Mouse (Mus musculus) lung, embryonic 15.5 days (tissue): ENCODE measurements around the gene Lrrfip2. TPM values are rescaled to one million over a fixed set of nuclear protein-coding genes. Genes with fewer than 3 reads are reported as not detected.

ENCODE experiments used
- ATAC-seq: fragments of 200-750 bp; cut with Nextera tagmentation; 2 replicates; pipeline ENCODE4 v1.8.0; 2017; ENCODE audit warnings: moderate number of reproducible peaks, borderline replicate concordance; ENCODE audit not compliant: low FRiP score, low TSS enrichment; ENCODE audit errors: extremely low read depth
- H3K27ac ChIP-seq: fragments of 300-500 bp; sonication (generic); 2 replicates; pipeline ENCODE4 v1.5.1; 2015; ENCODE audit warnings: moderate library complexity, mild to moderate bottlenecking, inconsistent platforms
- H3K27me3 ChIP-seq: fragments of 300-500 bp; sonication (generic); 2 replicates; pipeline ENCODE4 v1.6.1; 2015; ENCODE audit warnings: inconsistent platforms
- H3K36me3 ChIP-seq: fragments of 300-500 bp; sonication (generic); 2 replicates; pipeline ENCODE4 v1.6.1; 2015; ENCODE audit warnings: inconsistent platforms
- H3K4me1 ChIP-seq: fragments of 300-500 bp; sonication (generic); 2 replicates; pipeline ENCODE4 v1.6.1; 2015; ENCODE audit warnings: inconsistent platforms
- H3K4me2 ChIP-seq: fragments of 300-500 bp; sonication (generic); 2 replicates; pipeline ENCODE4 v1.6.1; 2015; ENCODE audit warnings: inconsistent platforms, mild to moderate bottlenecking, moderate library complexity
- H3K4me3 ChIP-seq: fragments of 300-500 bp; sonication (generic); 2 replicates; pipeline ENCODE4 v1.5.1; 2015; ENCODE audit warnings: mild to moderate bottlenecking, inconsistent platforms
- H3K9ac ChIP-seq: fragments of 300-500 bp; sonication (generic); 2 replicates; pipeline ENCODE4 v1.6.1; 2015; ENCODE audit warnings: inconsistent platforms
- H3K9me3 ChIP-seq: fragments of 300-500 bp; sonication (generic); 2 replicates; pipeline ENCODE4 v1.6.1; 2016; ENCODE audit warnings: inconsistent platforms
- WGBS: fragments of 180-500 bp; shearing (Covaris S2); methylation state at CpG from one replicate; pipeline ENCODE4 v1.1.7; 2015; 5-methylcytosine and 5-hydroxymethylcytosine counted together
- polyA plus RNA-seq: library from polyadenylated mRNA; unstranded; fragments of >200 nt; fragmentation: Nextera tagmentation; extraction: Ambion mirVana; gene quantifications from 2 replicates; pipeline ENCODE4 v1.2.1, GENCODE M21; 2015

Gene Lrrfip2
- polyA plus RNA-seq, 1 experiment from 2014 or later, result 46.1 TPM

DNA sequence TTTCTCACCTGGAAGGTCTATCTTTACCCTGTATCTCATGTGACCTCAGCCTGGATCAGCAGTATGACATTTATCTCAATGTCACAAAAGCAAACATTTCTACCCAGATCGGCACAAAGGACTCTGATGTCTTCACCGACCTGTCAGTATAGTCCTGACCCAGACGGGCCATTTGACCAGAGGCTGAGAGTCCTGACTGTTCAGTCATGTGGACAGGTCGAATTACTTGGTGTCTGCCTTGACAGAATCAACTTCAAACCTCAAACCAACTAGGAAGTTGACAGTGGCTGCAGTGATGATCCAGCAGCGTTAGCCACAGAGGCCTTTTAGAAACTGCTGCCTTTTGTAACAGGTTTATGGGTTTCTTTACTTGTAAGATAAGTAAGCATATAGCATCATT lies 56.7 kb downstream of the Lrrfip2 start:
- Histone ChIP-seq H3K4me1 (no peaks in the 10 kb centered on the region), H3K4me3 (no peak overlapping the region), H3K9ac (no peak overlapping the region), H3K36me3 (no peaks in the 10 kb centered on the region), H3K4me2 (no peak overlapping the region), H3K27ac (no peak overlapping the region), H3K27me3 (no peaks in the 10 kb centered on the region), H3K9me3 (no peaks in the 10 kb centered on the region)
- 26% methylated on average over 5 of the region's 5 CpGs for WGBS
- ATAC-seq, result no peak

DNA sequence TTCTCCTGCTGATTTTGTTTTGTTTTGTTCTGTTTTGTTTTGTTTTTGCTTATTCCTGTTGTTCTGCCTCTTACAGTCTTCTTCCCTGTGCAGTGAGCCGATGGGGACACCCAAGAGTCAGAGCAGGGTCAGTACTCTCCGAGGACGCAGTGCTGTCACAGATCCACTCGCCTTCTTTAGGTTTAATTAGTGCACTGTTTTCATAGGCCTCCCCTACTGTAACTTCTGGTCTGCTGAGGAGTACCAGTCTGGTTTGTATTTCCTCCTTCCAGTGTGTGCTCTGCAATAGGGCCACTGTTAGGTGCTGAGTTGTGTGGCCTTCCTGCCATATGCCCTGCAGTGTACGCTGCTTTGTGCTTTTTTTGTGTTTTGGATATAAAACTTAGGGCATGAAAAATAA lies 61.6 kb downstream of the Lrrfip2 start:
- ATAC-seq, result no peak
- H3K27ac ChIP-seq, result no peak overlapping the region
- H3K9me3 ChIP-seq, result no peaks in the 10 kb centered on the region
- no peaks in the 10 kb centered on the region for H3K27me3 ChIP-seq
- H3K4me3 ChIP-seq, result no peak overlapping the region
- 77% methylated on average over 5 of the region's 5 CpGs for WGBS
- no peaks in the 10 kb centered on the region for H3K36me3 ChIP-seq
- no peak overlapping the region for H3K9ac ChIP-seq
- no peak overlapping the region for H3K4me2 ChIP-seq
- no peaks in the 10 kb centered on the region for H3K4me1 ChIP-seq

DNA sequence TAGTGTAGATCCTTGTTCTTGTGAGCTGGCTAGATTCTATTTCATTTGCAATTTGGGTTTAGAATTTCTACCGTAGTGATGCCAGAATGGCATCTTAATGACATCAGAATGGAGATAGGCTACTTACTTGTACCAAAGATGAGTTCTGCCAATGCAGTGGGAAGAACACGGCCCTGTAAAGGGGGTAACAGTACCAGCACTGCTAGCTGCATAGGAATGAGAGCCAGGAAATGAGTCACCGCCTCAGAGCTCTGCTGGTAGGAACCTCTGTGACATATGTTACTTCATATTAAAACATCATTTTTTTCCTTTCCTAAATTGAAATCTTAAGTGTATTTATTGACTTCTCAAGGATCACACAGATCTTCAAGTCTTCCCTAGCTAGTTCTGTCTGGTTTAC lies 64.8 kb downstream of the Lrrfip2 start:
- Histone ChIP-seq H3K27ac (no peak overlapping the region), H3K9ac (no peak overlapping the region), H3K4me1 (no peaks in the 10 kb centered on the region), H3K9me3 (no peaks in the 10 kb centered on the region), H3K36me3 (no peaks in the 10 kb centered on the region), H3K4me2 (no peak overlapping the region), H3K27me3 (no peaks in the 10 kb centered on the region), H3K4me3 (no peak overlapping the region)
- ATAC-seq, result no peak
- 59% methylated on average over 3 of the region's 3 CpGs for WGBS

DNA sequence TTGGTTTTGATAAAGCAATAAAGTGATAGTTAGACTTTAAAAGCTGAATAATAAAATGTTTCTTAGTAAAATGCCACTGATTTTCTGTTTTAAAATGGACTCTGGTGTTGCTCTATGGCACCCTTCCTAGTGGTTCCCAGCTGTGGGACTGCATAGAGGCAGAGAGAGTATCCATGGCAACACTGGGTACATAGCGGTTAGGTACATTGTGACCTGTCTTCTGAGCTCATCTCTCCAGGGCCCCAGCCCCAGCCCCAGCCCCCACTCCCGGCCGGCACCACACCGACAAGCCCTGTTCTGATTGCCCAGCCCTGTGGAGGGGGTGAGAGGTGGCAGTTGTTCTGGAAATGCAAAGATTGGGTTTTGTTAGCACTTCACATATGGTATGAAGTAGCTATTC lies 67.5 kb downstream of the Lrrfip2 start:
- WGBS, result 65% methylated on average over 4 of the region's 4 CpGs
- no peaks in the 10 kb centered on the region for H3K4me1 ChIP-seq

DNA sequence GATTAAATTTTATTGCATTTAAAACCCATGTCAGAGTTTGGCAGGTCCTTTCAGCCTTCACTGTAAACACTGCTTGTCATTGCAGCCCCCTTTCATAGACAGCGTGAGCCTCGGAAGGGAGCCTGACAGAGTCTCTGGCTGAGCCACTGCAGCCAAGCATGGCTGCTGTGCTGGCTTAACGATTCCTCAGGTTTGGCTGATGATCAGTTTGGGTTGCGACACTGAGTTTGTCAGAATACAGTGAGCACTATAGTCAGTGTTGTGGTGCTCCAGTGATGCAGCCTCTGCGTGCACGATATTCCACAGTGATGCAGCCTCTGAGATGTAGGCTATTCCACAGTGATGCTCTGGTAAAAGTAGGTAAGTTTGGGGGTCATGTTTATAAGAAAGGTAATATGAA lies 69.5 kb downstream of the Lrrfip2 start:
- Histone ChIP-seq H3K27ac (no peak overlapping the region), H3K4me3 (no peak overlapping the region), H3K36me3 (peaks cover 14% of the 10 kb centered on the region), H3K9ac (no peak overlapping the region), H3K27me3 (no peaks in the 10 kb centered on the region), H3K9me3 (no peaks in the 10 kb centered on the region), H3K4me2 (no peak overlapping the region), H3K4me1 (no peaks in the 10 kb centered on the region)
- ATAC-seq, result no peak
- 76% methylated on average over 6 of the region's 6 CpGs for WGBS

More for the DNA sequence above, 67.5 kb downstream of the Lrrfip2 start:
- H3K9me3 ChIP-seq, result no peaks in the 10 kb centered on the region
- no peak overlapping the region for H3K4me3 ChIP-seq
- H3K36me3 ChIP-seq, result peaks cover 11% of the 10 kb centered on the region
- no peak overlapping the region for H3K4me2 ChIP-seq
- ATAC-seq, result no peak
- H3K27me3 ChIP-seq, result no peaks in the 10 kb centered on the region
- H3K27ac ChIP-seq, result no peak overlapping the region
- no peak overlapping the region for H3K9ac ChIP-seq

DNA sequence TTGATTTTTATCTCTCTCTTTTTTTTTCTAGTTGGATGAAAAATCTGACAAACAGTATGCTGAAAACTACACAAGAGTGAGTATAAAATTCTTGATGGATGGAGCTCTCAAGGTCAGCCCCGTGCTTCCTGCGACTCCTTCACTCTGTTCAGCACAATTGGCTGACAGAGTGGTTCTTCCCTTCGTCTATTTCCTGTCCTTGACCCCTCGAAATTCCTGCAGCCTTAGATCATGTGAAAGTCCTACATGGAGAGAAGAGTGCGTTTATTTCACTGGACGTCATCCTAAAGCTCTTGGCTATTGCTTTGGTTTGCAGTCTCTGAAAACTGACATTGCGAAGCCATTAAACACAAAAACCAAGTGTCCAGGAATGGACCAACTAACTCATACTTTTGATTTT lies 71.3 kb downstream of the Lrrfip2 start:
- 51% methylated on average over 7 of the region's 7 CpGs for whole genome bisulfite sequencing
- peaks cover 14% of the 10 kb centered on the region for H3K36me3 ChIP-seq

DNA sequence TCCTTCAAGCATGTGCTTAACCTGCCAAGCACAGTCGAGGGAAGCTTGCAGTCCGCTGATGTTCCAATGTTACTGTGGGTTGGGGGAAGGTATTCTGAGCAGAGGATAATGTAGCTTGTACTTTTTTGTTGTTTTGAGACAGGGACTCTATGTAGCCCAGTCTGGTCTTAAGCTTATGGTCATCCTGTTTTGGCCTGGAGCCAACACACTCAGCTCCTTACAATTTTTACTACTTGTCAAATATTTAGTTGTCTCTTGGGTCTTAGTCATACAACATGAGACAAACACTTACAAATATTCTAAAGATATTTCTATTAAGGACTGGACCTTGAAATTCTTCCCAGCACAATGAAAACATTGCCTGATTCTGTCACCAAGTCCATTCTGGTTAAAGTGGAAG lies 75.8 kb downstream of the Lrrfip2 start:
- H3K36me3 ChIP-seq, result peaks cover 14% of the 10 kb centered on the region
- no peak for ATAC-seq
- no peaks in the 10 kb centered on the region for H3K9me3 ChIP-seq
- no peak overlapping the region for H3K4me2 ChIP-seq
- no peaks in the 10 kb centered on the region for H3K27me3 ChIP-seq
- H3K27ac ChIP-seq, result no peak overlapping the region
- no peak overlapping the region for H3K9ac ChIP-seq
- WGBS, result 71% methylated on average over 2 of the region's 2 CpGs
- H3K4me1 ChIP-seq, result peaks cover 4% of the 10 kb centered on the region; the same call in 1 of the 2 replicates
- no peak overlapping the region for H3K4me3 ChIP-seq

More for the DNA sequence above, 71.3 kb downstream of the Lrrfip2 start:
- H3K27me3 ChIP-seq, result no peaks in the 10 kb centered on the region
- ATAC-seq, result no peak
- H3K4me1 ChIP-seq, result no peaks in the 10 kb centered on the region
- no peak overlapping the region for H3K27ac ChIP-seq
- no peaks in the 10 kb centered on the region for H3K9me3 ChIP-seq
- no peak overlapping the region for H3K4me2 ChIP-seq
- H3K9ac ChIP-seq, result no peak overlapping the region
- no peak overlapping the region for H3K4me3 ChIP-seq

DNA sequence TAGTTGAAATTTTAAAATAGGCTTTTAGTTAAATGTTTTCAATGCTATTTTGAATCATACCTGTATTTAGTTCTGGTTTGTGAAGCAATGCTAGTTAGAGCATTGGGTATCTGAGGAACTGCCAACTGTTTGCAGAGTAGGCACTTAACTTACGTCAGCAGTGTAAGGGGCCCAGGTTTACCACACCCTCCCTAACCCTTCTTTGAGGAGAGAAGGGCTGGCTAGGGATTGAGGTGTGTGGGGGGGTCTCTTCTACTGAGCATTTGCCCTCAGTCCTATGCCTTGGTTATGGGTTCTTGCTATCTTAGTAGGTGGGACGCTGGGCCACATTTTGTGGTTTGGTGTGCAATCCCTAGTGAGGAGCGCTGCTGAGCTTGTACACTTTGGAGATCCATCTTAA lies 79.7 kb downstream of the Lrrfip2 start:
- 84% methylated on average over 3 of the region's 3 CpGs for WGBS
- Histone ChIP-seq H3K27me3 (no peaks in the 10 kb centered on the region), H3K9ac (no peak overlapping the region), H3K4me2 (no peak overlapping the region), H3K4me3 (no peak overlapping the region), H3K27ac (no peak overlapping the region), H3K4me1 (peaks cover 4% of the 10 kb centered on the region; the same call in 1 of the 2 replicates), H3K9me3 (no peaks in the 10 kb centered on the region), H3K36me3 (peaks cover 17% of the 10 kb centered on the region; the same call in 1 of the 2 replicates)
- ATAC-seq, result no peak

DNA sequence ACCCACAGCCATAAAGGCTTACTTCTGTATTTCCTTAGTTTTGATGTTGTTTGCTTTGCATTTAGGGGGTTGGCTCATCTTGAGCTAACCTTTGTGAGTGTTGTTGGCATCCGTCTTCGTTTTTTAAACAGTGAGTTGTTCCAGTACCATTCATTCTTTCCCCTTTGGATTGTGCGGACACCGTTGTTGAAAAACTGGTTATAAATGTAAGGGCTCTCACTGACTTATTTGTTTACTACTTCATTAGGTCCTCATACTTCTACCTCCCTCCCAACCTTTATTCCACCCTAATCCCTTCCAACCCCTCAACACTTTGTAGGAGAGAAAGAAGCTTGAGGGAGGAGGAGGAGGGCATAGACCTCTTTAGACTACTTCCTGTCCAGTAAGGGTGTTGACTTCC lies 80.3 kb downstream of the Lrrfip2 start:
- Histone ChIP-seq H3K4me2 (no peak overlapping the region), H3K36me3 (peaks cover 19% of the 10 kb centered on the region; the same call in 1 of the 2 replicates), H3K4me3 (no peak overlapping the region), H3K27ac (no peak overlapping the region), H3K4me1 (peaks cover 4% of the 10 kb centered on the region; the same call in 1 of the 2 replicates), H3K9ac (no peak overlapping the region), H3K27me3 (no peaks in the 10 kb centered on the region), H3K9me3 (no peaks in the 10 kb centered on the region)
- 79% methylated on average over 4 of the region's 4 CpGs for WGBS
- no peak for ATAC-seq

DNA sequence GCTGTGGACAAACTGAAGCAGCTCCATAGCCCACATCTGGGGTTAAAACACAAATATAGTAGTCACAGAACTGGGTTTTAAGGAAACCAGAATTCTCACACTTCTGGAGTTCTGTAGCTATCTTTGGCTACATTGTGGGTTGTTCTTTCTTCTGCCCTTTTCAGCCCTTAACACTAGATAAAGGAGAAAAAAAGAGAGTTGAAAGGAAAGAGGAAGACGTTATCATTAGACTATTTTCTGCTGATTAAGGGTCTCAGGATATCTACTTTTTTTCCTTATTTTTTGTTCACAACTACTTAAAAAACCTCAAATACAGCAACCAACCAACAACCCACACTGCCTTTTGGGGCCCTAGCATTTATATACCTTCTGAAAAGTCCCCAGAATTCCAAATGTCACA lies 80.9 kb downstream of the Lrrfip2 start:
- WGBS, result 65% methylated on average over 1 of the region's 1 CpGs
- Histone ChIP-seq H3K4me2 (no peak overlapping the region), H3K27ac (no peak overlapping the region), H3K4me1 (peaks cover 4% of the 10 kb centered on the region; the same call in 1 of the 2 replicates), H3K4me3 (no peak overlapping the region), H3K27me3 (no peaks in the 10 kb centered on the region), H3K9me3 (no peaks in the 10 kb centered on the region), H3K36me3 (peaks cover 19% of the 10 kb centered on the region; the same call in 1 of the 2 replicates), H3K9ac (no peak overlapping the region)
- ATAC-seq, result no peak

DNA sequence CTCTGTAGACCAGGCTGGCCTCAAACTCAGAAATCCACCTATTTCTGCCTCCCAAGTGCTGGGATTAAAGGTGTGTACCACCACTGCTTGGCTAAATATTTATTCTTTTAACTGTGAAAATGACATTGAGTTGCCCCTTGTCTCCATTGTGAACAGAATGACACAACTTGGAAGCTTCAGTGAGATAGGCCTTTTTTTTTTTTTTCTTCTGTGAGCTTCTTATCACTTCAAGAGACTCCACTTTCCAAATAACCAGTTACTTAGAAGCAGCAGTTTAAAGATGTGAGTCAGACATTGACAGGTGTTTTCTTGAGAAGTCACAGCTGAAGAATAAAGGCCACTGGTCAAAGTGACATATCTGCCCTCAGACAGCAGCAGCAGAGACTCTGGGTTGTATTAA lies 82.8 kb downstream of the Lrrfip2 start:
- H3K36me3 ChIP-seq, result peaks cover 19% of the 10 kb centered on the region; the same call in 1 of the 2 replicates
- H3K27me3 ChIP-seq, result no peaks in the 10 kb centered on the region
- peaks cover 4% of the 10 kb centered on the region; the same call in 1 of the 2 replicates for H3K4me1 ChIP-seq
- H3K4me2 ChIP-seq, result no peak overlapping the region
- H3K9ac ChIP-seq, result no peak overlapping the region
- H3K27ac ChIP-seq, result no peak overlapping the region
- H3K9me3 ChIP-seq, result no peaks in the 10 kb centered on the region
- ATAC-seq, result no peak
- H3K4me3 ChIP-seq, result no peak overlapping the region

DNA sequence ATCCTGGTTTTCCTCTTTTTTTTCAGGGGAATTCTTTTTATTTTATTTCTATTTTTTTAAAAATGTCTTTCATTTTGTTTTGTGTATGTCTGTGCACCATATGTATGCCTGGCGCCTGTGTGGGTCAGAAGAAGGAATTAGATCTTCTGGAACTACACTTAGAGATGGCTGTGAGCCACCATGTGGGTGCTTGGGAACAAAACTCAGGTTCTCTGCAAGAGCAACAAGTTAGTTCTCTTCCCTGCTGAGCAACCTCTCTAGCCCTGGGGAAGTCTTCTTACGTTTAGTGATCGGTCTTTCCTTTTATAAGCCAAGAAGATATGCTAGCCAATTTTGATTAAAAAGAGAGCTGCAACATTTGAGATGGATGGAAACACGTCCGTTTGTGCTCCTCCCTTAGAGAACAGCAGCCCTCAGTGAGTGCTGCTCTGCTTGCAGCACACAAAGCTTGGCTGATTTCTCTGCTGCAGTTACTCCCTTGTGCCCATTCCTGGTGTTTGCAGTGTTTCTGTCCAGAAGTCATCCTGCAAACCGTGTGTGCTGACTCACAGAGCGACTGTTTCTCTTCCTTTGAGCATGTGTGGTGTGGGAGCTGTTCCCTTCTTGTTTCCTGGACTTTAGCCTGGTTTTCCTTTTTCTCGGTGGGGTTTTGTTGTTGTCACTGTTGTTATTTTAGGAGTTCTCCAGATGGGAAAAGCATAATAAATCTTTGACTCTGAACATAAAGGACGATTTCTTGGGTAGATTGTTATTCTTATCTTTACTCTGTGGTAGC lies 87.4 kb downstream of the Lrrfip2 start:
- ATAC-seq, result no peak
- peaks cover 22% of the 10 kb centered on the region; the same call in 1 of the 2 replicates for H3K36me3 ChIP-seq
- no peaks in the 10 kb centered on the region for H3K4me1 ChIP-seq
- H3K27me3 ChIP-seq, result no peaks in the 10 kb centered on the region
- H3K4me3 ChIP-seq, result no peak overlapping the region
- H3K4me2 ChIP-seq, result no peak overlapping the region
- WGBS, result 43% methylated on average over 9 of the region's 9 CpGs
- no peaks in the 10 kb centered on the region for H3K9me3 ChIP-seq
- H3K27ac ChIP-seq, result no peak overlapping the region
- H3K9ac ChIP-seq, result no peak overlapping the region
